Mouse (Mus musculus) midbrain, embryonic 12.5 days (tissue): ENCODE measurements at regions not wholly inside any gene's neighbourhood (a gene's known extent, or its start where the extent isn't known, plus 50 kb on each side); places are given as distances from the start of the nearest gene placed in this dataset.

Experiments used
- ATAC-seq: fragments of 200-750 bp; cut with Nextera tagmentation; 2 replicates; pipeline ENCODE4 v1.8.0; 2017; ENCODE audit warnings: low read depth, moderate TSS enrichment, moderate library complexity; ENCODE audit not compliant: low FRiP score
- H3K27ac ChIP-seq: fragments of 300-500 bp; sonication (generic); replicated peaks from 2 replicates; pipeline ENCODE4 v1.5.1; 2016; ENCODE audit warnings: mild to moderate bottlenecking
- H3K27me3 ChIP-seq: fragments of 300-500 bp; sonication (generic); 2 replicates; pipeline ENCODE4 v1.6.1; 2016; ENCODE audit warnings: mild to moderate bottlenecking
- H3K36me3 ChIP-seq: fragments of 300-500 bp; sonication (generic); 2 replicates; pipeline ENCODE4 v1.6.1; 2016
- H3K4me1 ChIP-seq: fragments of 300-500 bp; sonication (generic); 2 replicates; pipeline ENCODE4 v1.6.1; 2016
- H3K4me2 ChIP-seq: fragments of 300-500 bp; sonication (generic); replicated peaks from 2 replicates; pipeline ENCODE4 v1.6.1; 2016; ENCODE audit warnings: mild to moderate bottlenecking, moderate library complexity
- H3K4me3 ChIP-seq: fragments of 300-500 bp; sonication (generic); 2 replicates; pipeline ENCODE4 v1.5.1; 2016; ENCODE audit warnings: mild to moderate bottlenecking
- H3K9ac ChIP-seq: fragments of 300-500 bp; sonication (generic); replicated peaks from 2 replicates; pipeline ENCODE4 v1.6.1; 2016; ENCODE audit warnings: mild to moderate bottlenecking, moderate library complexity
- H3K9me3 ChIP-seq: fragments of 300-500 bp; sonication (generic); 2 replicates; pipeline ENCODE4 v1.6.1; 2016; ENCODE audit warnings: mild to moderate bottlenecking
- WGBS: fragments of 180-500 bp; shearing (Covaris S2); methylation state at CpG from one replicate; pipeline ENCODE4 v1.1.7; 2016; 5-methylcytosine and 5-hydroxymethylcytosine counted together

- Histone ChIP-seq H3K9me3 (no peaks in the 10 kb centered on the region), H3K9ac (no peak overlapping the region), H3K36me3 (no peaks in the 10 kb centered on the region), H3K4me1 (no peaks in the 10 kb centered on the region), H3K4me2 (no peak overlapping the region), H3K27ac (no peak overlapping the region), H3K4me3 (no peak overlapping the region), H3K27me3 (no peaks in the 10 kb centered on the region)
- 89% methylated on average over 8 of the region's 8 CpGs for WGBS
- ATAC-seq = no peak
Measured at GRCm38 (mm10) chr3:149196477-149197185, 206.3 kb upstream of the Adgrl2 start.

GRCm38 (mm10) chr3:149190856-149191576, 200.7 kb upstream of the Adgrl2 start:
- H3K9me3 ChIP-seq = no peaks in the 10 kb centered on the region
- H3K27me3 ChIP-seq = no peaks in the 10 kb centered on the region
- H3K4me3 ChIP-seq = peak overlapping the region; percentile 20
- WGBS = 47% methylated on average over 19 of the region's 19 CpGs
- H3K4me1 ChIP-seq = peaks cover 13% of the 10 kb centered on the region; the same call in 1 of the 2 replicates
- H3K4me2 ChIP-seq = peak overlapping the region; percentile 42
- no peaks in the 10 kb centered on the region for H3K36me3 ChIP-seq
- peak overlapping the region; percentile 40; the same call in 1 of the 2 replicates for H3K27ac ChIP-seq
- no peak overlapping the region for H3K9ac ChIP-seq
- peak; percentile 75 for ATAC-seq

GRCm38 (mm10) chr3:149184136-149184551, 193.8 kb upstream of the Adgrl2 start:
- Histone ChIP-seq H3K4me2 (peak overlapping the region; percentile 32), H3K36me3 (no peaks in the 10 kb centered on the region), H3K9ac (no peak overlapping the region), H3K27ac (peak overlapping the region; percentile 8; the same call in 1 of the 2 replicates), H3K9me3 (no peaks in the 10 kb centered on the region), H3K4me1 (peaks cover 5% of the 10 kb centered on the region), H3K4me3 (no peak overlapping the region), H3K27me3 (no peaks in the 10 kb centered on the region)
- peak; percentile 72 for ATAC-seq
- 18% methylated on average over 12 of the region's 12 CpGs for WGBS

- Histone ChIP-seq H3K4me2 (no peak overlapping the region), H3K4me1 (peaks cover 5% of the 10 kb centered on the region), H3K36me3 (no peaks in the 10 kb centered on the region), H3K27ac (no peak overlapping the region), H3K9ac (no peak overlapping the region), H3K9me3 (no peaks in the 10 kb centered on the region), H3K4me3 (no peak overlapping the region), H3K27me3 (no peaks in the 10 kb centered on the region)
- no peak for ATAC-seq
- 93% methylated on average over 5 of the region's 5 CpGs for WGBS
Measured at GRCm38 (mm10) chr3:149182095-149182494, 191.7 kb upstream of the Adgrl2 start.

GRCm38 (mm10) chr3:149180129-149180528, 189.8 kb upstream of the Adgrl2 start:
- no peaks in the 10 kb centered on the region for H3K9me3 ChIP-seq
- H3K27me3 ChIP-seq = no peaks in the 10 kb centered on the region
- H3K27ac ChIP-seq = no peak overlapping the region
- no peak for ATAC-seq
- H3K4me2 ChIP-seq = no peak overlapping the region
- H3K4me3 ChIP-seq = no peak overlapping the region
- H3K36me3 ChIP-seq = no peaks in the 10 kb centered on the region
- WGBS = 14% methylated on average over 8 of the region's 8 CpGs
- H3K4me1 ChIP-seq = peaks cover 6% of the 10 kb centered on the region
- no peak overlapping the region for H3K9ac ChIP-seq

DNA sequence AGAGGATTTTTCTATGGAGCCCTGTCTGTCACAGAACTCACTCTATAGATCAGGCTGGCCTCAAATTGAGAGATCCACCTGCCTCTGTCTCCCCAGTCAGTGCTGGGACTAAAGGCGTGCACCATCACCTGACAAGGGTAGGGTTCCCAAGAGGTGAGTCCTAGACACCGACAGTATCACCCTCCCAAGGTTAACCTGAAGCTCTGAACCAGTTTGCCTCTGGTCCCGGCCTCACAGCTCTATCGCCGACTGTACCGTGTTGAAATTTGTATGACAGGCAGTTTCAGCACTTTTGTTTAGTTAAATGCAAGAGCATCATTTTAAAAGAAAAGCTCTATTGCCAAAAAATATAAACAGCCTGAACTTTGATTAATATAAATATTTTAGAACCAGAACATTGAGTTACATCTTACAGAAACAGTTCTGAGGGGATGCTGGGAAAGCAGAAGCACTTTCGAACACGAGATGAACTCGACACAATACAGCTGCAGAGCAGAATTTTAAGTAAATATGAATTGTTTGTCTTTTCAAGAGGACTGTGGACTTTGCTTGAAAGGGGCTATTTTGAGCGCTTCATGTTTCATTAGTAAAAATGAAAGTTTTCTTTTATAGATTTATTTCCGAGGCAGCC, 189.2 kb upstream of the Adgrl2 start:
- Histone ChIP-seq H3K4me3 (no peak overlapping the region), H3K27ac (no peak overlapping the region), H3K9ac (no peak overlapping the region), H3K4me1 (peaks cover 10% of the 10 kb centered on the region), H3K27me3 (no peaks in the 10 kb centered on the region), H3K9me3 (no peaks in the 10 kb centered on the region), H3K4me2 (no peak overlapping the region), H3K36me3 (no peaks in the 10 kb centered on the region)
- no peak for ATAC-seq
- 75% methylated on average over 11 of the region's 11 CpGs for WGBS

- no peaks in the 10 kb centered on the region for H3K27me3 ChIP-seq
- ATAC-seq = no peak
- WGBS = 97% methylated on average over 3 of the region's 3 CpGs
- H3K9me3 ChIP-seq = no peaks in the 10 kb centered on the region
- no peak overlapping the region for H3K4me2 ChIP-seq
- no peaks in the 10 kb centered on the region for H3K36me3 ChIP-seq
- no peak overlapping the region for H3K4me3 ChIP-seq
- no peak overlapping the region for H3K27ac ChIP-seq
- peaks cover 6% of the 10 kb centered on the region for H3K4me1 ChIP-seq
- no peak overlapping the region for H3K9ac ChIP-seq
Measured at GRCm38 (mm10) chr3:149178891-149179290, 188.5 kb upstream of the Adgrl2 start.

- H3K4me3 ChIP-seq = no peak overlapping the region
- 0 out of 2 replicates have a peak, but pooled peaks cover 5% of the 10 kb centered on the region for H3K4me1 ChIP-seq
- no peak overlapping the region for H3K4me2 ChIP-seq
- no peak overlapping the region for H3K9ac ChIP-seq
- H3K36me3 ChIP-seq = no peaks in the 10 kb centered on the region
- no peak for ATAC-seq
- 72% methylated on average over 11 of the region's 11 CpGs for WGBS
- H3K9me3 ChIP-seq = no peaks in the 10 kb centered on the region
- H3K27me3 ChIP-seq = peaks cover 7% of the 10 kb centered on the region
- no peak overlapping the region for H3K27ac ChIP-seq
Measured at GRCm38 (mm10) chr3:149174689-149175390, 184.5 kb upstream of the Adgrl2 start.

DNA sequence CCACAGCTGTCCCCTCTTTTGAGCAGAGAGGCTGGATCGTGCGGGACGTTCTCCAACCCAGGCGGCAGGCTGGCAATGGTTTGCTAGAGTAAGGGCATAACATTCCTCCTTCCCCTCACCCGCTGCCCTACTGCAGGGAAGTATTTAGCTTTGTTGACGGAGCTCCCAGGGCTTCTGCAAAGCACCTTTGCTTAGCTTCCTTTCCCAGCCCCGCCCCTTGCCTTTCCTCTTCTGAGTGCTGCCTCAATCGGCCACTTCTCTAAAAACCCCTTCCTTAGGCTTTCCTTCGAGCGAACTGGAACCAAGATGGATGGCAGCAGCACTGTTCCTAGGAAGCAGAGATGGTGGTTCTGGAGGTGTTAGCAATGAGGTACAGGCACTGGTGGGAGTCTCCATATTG, 183.2 kb upstream of the Adgrl2 start:
- WGBS = 48% methylated on average over 10 of the region's 10 CpGs
- Histone ChIP-seq H3K4me2 (no peak overlapping the region), H3K9ac (no peak overlapping the region), H3K27ac (no peak overlapping the region), H3K27me3 (peaks cover 7% of the 10 kb centered on the region), H3K9me3 (no peaks in the 10 kb centered on the region), H3K4me3 (no peak overlapping the region), H3K36me3 (no peaks in the 10 kb centered on the region), H3K4me1 (0 out of 2 replicates have a peak, but pooled peaks cover 5% of the 10 kb centered on the region)
- ATAC-seq = no peak

GRCm38 (mm10) chr3:149171766-149172165, 181.4 kb upstream of the Adgrl2 start:
- no peak overlapping the region for H3K4me2 ChIP-seq
- 90% methylated on average over 4 of the region's 4 CpGs for WGBS
- H3K4me3 ChIP-seq = no peak overlapping the region
- no peaks in the 10 kb centered on the region for H3K9me3 ChIP-seq
- no peak overlapping the region for H3K27ac ChIP-seq
- no peak for ATAC-seq
- H3K9ac ChIP-seq = no peak overlapping the region
- H3K4me1 ChIP-seq = peaks cover 10% of the 10 kb centered on the region; the same call in 1 of the 2 replicates
- H3K36me3 ChIP-seq = no peaks in the 10 kb centered on the region
- peaks cover 7% of the 10 kb centered on the region for H3K27me3 ChIP-seq

DNA sequence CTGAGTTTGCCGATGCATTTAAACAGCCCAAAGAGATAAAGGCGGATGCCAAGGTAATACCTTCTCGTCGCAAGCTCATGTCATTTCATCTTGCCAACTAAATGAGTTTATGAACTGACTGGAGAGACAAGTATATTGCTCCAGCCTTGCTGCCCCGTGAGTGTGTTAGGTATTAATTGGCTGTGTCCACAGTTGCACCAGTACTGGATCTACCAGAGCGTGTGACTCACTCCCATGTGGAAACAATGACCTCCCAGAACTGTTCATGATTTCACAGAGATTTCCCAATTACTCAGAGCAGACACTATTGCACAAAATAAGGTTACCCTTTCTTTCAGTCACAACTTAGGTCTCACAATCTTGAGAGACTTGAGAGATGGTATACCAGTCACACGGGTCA, 179.8 kb upstream of the Adgrl2 start:
- Histone ChIP-seq H3K27ac (no peak overlapping the region), H3K9me3 (no peaks in the 10 kb centered on the region), H3K4me2 (no peak overlapping the region), H3K4me1 (peaks cover 10% of the 10 kb centered on the region; the same call in 1 of the 2 replicates), H3K36me3 (no peaks in the 10 kb centered on the region), H3K27me3 (peaks cover 7% of the 10 kb centered on the region), H3K9ac (no peak overlapping the region), H3K4me3 (no peak overlapping the region)
- ATAC-seq = no peak
- 86% methylated on average over 7 of the region's 7 CpGs for WGBS
